Mouse (Mus musculus) MEL (cell line): ENCODE measurements around the gene Abl1.

ENCODE experiments used
- CTCF ChIP-seq, 3 experiments: IDR thresholded peaks in 2 of 3; conservative IDR thresholded peaks in 1 of 3; 2 replicates each; pipeline ENCODE4 v1.5.1; 2011 to 2012; ENCODE audit warnings: low read length in 3 of 3, low read depth in 2 of 3, mild to moderate bottlenecking in 2 of 3, improper control_type of control experiment in 1 of 3, inconsistent platforms in 1 of 3, mixed read lengths in 1 of 3, moderate library complexity in 1 of 3; ENCODE audit not compliant: control insufficient read depth in 1 of 3, insufficient read depth in 1 of 3, poor library complexity in 1 of 3, severe bottlenecking in 1 of 3
- MYC ChIP-seq: IDR thresholded peaks from 2 replicates; pipeline ENCODE4 v1.6.1; 2011; ENCODE audit warnings: low read depth, mild to moderate bottlenecking, low read length, improper control_type of control experiment, moderate library complexity
- POLR2A ChIP-seq, 2 experiments: IDR thresholded peaks; 2 replicates each; pipeline ENCODE4 v1.6.1; 2011 to 2012; ENCODE audit warnings: low read length in 2 of 2, mild to moderate bottlenecking in 2 of 2, control low read depth in 1 of 2, improper control_type of control experiment in 1 of 2, low read depth in 1 of 2, moderate library complexity in 1 of 2; ENCODE audit not compliant: control insufficient read depth in 1 of 2, insufficient read depth in 1 of 2, poor library complexity in 1 of 2

DNA sequence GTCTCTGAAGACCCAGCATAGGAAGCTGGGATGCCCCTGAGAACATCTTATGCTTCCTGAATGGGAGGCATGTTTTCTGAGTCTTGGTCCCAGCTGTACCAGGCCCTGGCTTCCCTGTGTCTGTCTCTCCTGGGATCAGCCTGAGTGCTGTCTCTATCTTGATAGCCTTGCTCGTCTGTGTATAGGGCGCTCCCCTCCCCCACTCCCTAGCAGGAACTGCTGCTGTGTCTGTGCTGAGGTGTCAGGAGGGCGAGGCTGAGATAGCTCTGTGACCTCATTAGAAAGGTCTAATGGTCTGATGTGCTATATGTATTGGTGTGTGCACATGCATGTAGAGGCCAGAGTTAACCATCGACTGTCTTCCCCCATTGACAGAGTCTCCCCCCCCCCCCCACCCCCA is 58.7 kb downstream of the Abl1 start:
- TF ChIP-seq MYC (no peak), CTCF (IDR thresholded peaks at IDR 0.05 in 2 of 3, conservative IDR thresholded peaks at IDR 0.05 in 1 of 3; ENCODE audit: control insufficient read depth in 1 of 3, insufficient read depth in 1 of 3, low read depth in 2 of 3, low read length in 3 of 3, poor library complexity in 1 of 3, severe bottlenecking in 1 of 3) (no peak), POLR2A (IDR thresholded peaks at IDR 0.05; ENCODE audit: control insufficient read depth in 1 of 2, insufficient read depth in 1 of 2, low read depth in 1 of 2, low read length in 2 of 2, poor library complexity in 1 of 2) (no peak)
